Mouse (Mus musculus) stomach, embryonic 15.5 days (tissue): ENCODE measurements at regions not wholly inside any gene's neighbourhood (a gene's known extent, or its start where the extent isn't known, plus 50 kb on each side); places are given as distances from the start of the nearest gene placed in this dataset.

Source experiments
- ATAC-seq: fragments of 200-750 bp; cut with Nextera tagmentation; 2 replicates; pipeline ENCODE4 v1.8.0; 2017; ENCODE audit warnings: low read depth, moderate number of reproducible peaks, moderate TSS enrichment; ENCODE audit not compliant: insufficient read depth, low FRiP score
- H3K27ac ChIP-seq: fragments of 300-500 bp; sonication (generic); 2 replicates; pipeline ENCODE4 v1.5.1; 2015; ENCODE audit warnings: mild to moderate bottlenecking, inconsistent platforms
- H3K27me3 ChIP-seq: fragments of 300-500 bp; sonication (generic); replicated peaks from 2 replicates; pipeline ENCODE4 v1.6.1; 2015; ENCODE audit warnings: inconsistent platforms
- H3K36me3 ChIP-seq: fragments of 300-500 bp; sonication (generic); 2 replicates; pipeline ENCODE4 v1.6.1; 2015; ENCODE audit warnings: inconsistent platforms
- H3K4me1 ChIP-seq: fragments of 300-500 bp; sonication (generic); 2 replicates; pipeline ENCODE4 v1.6.1; 2015; ENCODE audit warnings: inconsistent platforms
- H3K4me2 ChIP-seq: fragments of 300-500 bp; sonication (generic); 2 replicates; pipeline ENCODE4 v1.6.1; 2015; ENCODE audit warnings: mild to moderate bottlenecking, inconsistent platforms
- H3K4me3 ChIP-seq: fragments of 300-500 bp; sonication (generic); replicated peaks from 2 replicates; pipeline ENCODE4 v1.5.1; 2015; ENCODE audit warnings: inconsistent platforms
- H3K9ac ChIP-seq: fragments of 300-500 bp; sonication (generic); 2 replicates; pipeline ENCODE4 v1.6.1; 2015; ENCODE audit warnings: inconsistent platforms
- H3K9me3 ChIP-seq: fragments of 300-500 bp; sonication (generic); 2 replicates; pipeline ENCODE4 v1.6.1; 2016; ENCODE audit warnings: inconsistent platforms
- WGBS: fragments of 180-500 bp; shearing (Covaris S2); methylation state at CpG from one replicate; pipeline ENCODE4 v1.1.7; 2015; 5-methylcytosine and 5-hydroxymethylcytosine counted together

GRCm38 (mm10) chr14:46491182-46491581 is 100.7 kb upstream of the Bmp4 start:
- H3K4me3 ChIP-seq, result no peak overlapping the region
- no peaks in the 10 kb centered on the region; the same call in 1 of the 2 replicates for H3K4me1 ChIP-seq
- H3K9me3 ChIP-seq, result no peaks in the 10 kb centered on the region
- H3K36me3 ChIP-seq, result no peaks in the 10 kb centered on the region
- no peak overlapping the region; the same call in 1 of the 2 replicates for H3K4me2 ChIP-seq
- H3K27ac ChIP-seq, result peak overlapping the region; percentile 4; the same call in 1 of the 2 replicates
- no peaks in the 10 kb centered on the region for H3K27me3 ChIP-seq
- peak; percentile 27; the same call in 1 of the 2 replicates for ATAC-seq
- H3K9ac ChIP-seq, result no peak overlapping the region
- WGBS, result 47% methylated on average over 2 of the region's 2 CpGs

DNA sequence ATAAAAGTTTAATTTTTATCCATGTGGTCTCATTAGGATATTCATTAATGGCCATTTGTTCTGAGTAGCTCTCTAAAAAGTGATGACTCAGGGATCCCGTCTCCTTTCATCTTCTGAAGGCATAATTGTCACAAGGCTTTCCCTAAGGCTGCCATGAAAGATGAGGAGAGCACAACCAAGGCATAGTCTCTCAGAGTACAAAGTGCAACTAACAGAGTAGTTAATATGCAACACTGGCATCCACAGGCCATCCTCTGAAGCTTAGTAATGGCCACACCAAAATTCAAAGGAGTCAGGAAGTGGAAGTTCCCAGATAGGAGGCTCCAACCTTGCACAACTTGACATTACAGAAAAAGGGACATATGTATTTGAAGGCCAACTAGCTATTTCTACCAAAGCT is 97.1 kb upstream of the Bmp4 start:
- no peaks in the 10 kb centered on the region for H3K27me3 ChIP-seq
- no peak overlapping the region for H3K4me2 ChIP-seq
- 89% methylated on average over 1 of the region's 1 CpGs for WGBS
- H3K9me3 ChIP-seq, result no peaks in the 10 kb centered on the region
- ATAC-seq, result no peak
- no peak overlapping the region for H3K9ac ChIP-seq
- H3K4me3 ChIP-seq, result no peak overlapping the region
- H3K36me3 ChIP-seq, result no peaks in the 10 kb centered on the region
- H3K4me1 ChIP-seq, result no peaks in the 10 kb centered on the region; the same call in 1 of the 2 replicates
- no peak overlapping the region for H3K27ac ChIP-seq

GRCm38 (mm10) chr14:46480396-46480795 is 89.9 kb upstream of the Bmp4 start:
- H3K27me3 ChIP-seq, result no peaks in the 10 kb centered on the region
- WGBS, result 83% methylated on average over 7 of the region's 7 CpGs
- ATAC-seq, result no peak
- H3K4me3 ChIP-seq, result no peak overlapping the region
- H3K9ac ChIP-seq, result no peak overlapping the region
- H3K36me3 ChIP-seq, result no peaks in the 10 kb centered on the region
- H3K9me3 ChIP-seq, result no peaks in the 10 kb centered on the region
- no peaks in the 10 kb centered on the region for H3K4me1 ChIP-seq
- H3K27ac ChIP-seq, result no peak overlapping the region
- H3K4me2 ChIP-seq, result no peak overlapping the region

GRCm38 (mm10) chr14:46475945-46476344 is 85.5 kb upstream of the Bmp4 start:
- ATAC-seq, result no peak
- Histone ChIP-seq H3K27me3 (no peaks in the 10 kb centered on the region), H3K4me3 (no peak overlapping the region), H3K27ac (no peak overlapping the region), H3K9me3 (no peaks in the 10 kb centered on the region), H3K4me1 (no peaks in the 10 kb centered on the region), H3K9ac (no peak overlapping the region), H3K36me3 (no peaks in the 10 kb centered on the region), H3K4me2 (no peak overlapping the region)
- WGBS, result 81% methylated on average over 1 of the region's 1 CpGs

GRCm38 (mm10) chr14:46462967-46463366 is 72.5 kb upstream of the Bmp4 start:
- H3K27me3 ChIP-seq, result no peaks in the 10 kb centered on the region
- H3K4me1 ChIP-seq, result no peaks in the 10 kb centered on the region
- no peak for ATAC-seq

GRCm38 (mm10) chr14:46461960-46462359 is 71.5 kb upstream of the Bmp4 start:
- H3K27me3 ChIP-seq, result no peaks in the 10 kb centered on the region
- WGBS, result 79% methylated on average over 4 of the region's 4 CpGs
- H3K27ac ChIP-seq, result no peak overlapping the region
- no peak overlapping the region for H3K9ac ChIP-seq
- H3K36me3 ChIP-seq, result no peaks in the 10 kb centered on the region
- ATAC-seq, result no peak
- no peak overlapping the region for H3K4me2 ChIP-seq
- H3K4me3 ChIP-seq, result no peak overlapping the region
- H3K4me1 ChIP-seq, result no peaks in the 10 kb centered on the region
- H3K9me3 ChIP-seq, result no peaks in the 10 kb centered on the region

More at GRCm38 (mm10) chr14:46462967-46463366, 72.5 kb upstream of the Bmp4 start:
- Histone ChIP-seq H3K9ac (no peak overlapping the region), H3K36me3 (no peaks in the 10 kb centered on the region), H3K4me2 (no peak overlapping the region), H3K4me3 (no peak overlapping the region), H3K27ac (no peak overlapping the region), H3K9me3 (no peaks in the 10 kb centered on the region)

DNA sequence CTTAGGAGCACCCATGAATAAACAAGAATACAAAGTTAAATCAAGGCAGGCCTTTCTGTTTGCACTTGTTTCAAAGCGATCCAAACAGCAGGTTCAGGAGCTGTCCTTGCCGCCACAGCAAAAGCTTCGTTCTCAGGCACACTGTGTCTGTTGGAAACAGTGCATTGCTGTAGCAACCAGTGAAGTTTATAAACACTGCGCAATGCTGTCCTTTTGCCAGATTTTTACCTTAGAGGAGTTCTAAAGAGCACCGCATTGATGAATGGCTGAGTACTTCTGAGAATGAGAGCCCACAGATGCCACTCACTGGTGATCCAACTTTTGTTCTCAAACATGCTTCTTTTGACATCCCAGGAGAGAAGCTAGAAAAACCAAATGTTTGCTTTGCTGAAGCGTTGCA is 64.0 kb upstream of the Bmp4 start:
- 38% methylated on average over 6 of the region's 6 CpGs for WGBS
- no peaks in the 10 kb centered on the region for H3K4me1 ChIP-seq
- ATAC-seq, result no peak

GRCm38 (mm10) chr14:46441696-46442095 is 51.2 kb upstream of the Bmp4 start:
- no peak for ATAC-seq
- no peak overlapping the region for H3K4me3 ChIP-seq
- H3K27me3 ChIP-seq, result no peaks in the 10 kb centered on the region
- H3K9me3 ChIP-seq, result no peaks in the 10 kb centered on the region
- no peaks in the 10 kb centered on the region for H3K36me3 ChIP-seq
- H3K9ac ChIP-seq, result no peak overlapping the region
- 87% methylated on average over 6 of the region's 6 CpGs for WGBS
- no peak overlapping the region for H3K27ac ChIP-seq
- H3K4me2 ChIP-seq, result no peak overlapping the region
- 0 out of 2 replicates have a peak, but pooled peaks cover 2% of the 10 kb centered on the region for H3K4me1 ChIP-seq

More for the DNA sequence above, 64.0 kb upstream of the Bmp4 start:
- H3K4me2 ChIP-seq, result no peak overlapping the region
- H3K27me3 ChIP-seq, result no peaks in the 10 kb centered on the region
- no peak overlapping the region for H3K9ac ChIP-seq
- no peak overlapping the region for H3K4me3 ChIP-seq
- no peaks in the 10 kb centered on the region for H3K36me3 ChIP-seq
- H3K9me3 ChIP-seq, result no peaks in the 10 kb centered on the region
- H3K27ac ChIP-seq, result no peak overlapping the region
